Mouse (Mus musculus): ENCODE measurements around the gene Hspa1l. TPM values are rescaled to one million over a fixed set of nuclear protein-coding genes. Genes with fewer than 3 reads are reported as not detected.
A peak's percentile ranks its signal among the peaks of the same experiment; 100 is the strongest.
"Not testable (repeated sequence)": the region's sequence is repeated elsewhere in the genome, so short reads cannot be mapped to it uniquely, and the experiment has no call there.

Gene Hspa1l
- polyA plus RNA-seq, 2 experiments from 2014 or later, result 0.17 to 1.3 TPM

- ATAC-seq, result peak; percentile 21
Observed at GRCm38 (mm10) chr17:34951636-34952377, 20.7 kb upstream of the Hspa1l start.

- peak; percentile 70 for ATAC-seq
Observed at GRCm38 (mm10) chr17:34952378-34953040, 20.0 kb upstream of the Hspa1l start.

DNA sequence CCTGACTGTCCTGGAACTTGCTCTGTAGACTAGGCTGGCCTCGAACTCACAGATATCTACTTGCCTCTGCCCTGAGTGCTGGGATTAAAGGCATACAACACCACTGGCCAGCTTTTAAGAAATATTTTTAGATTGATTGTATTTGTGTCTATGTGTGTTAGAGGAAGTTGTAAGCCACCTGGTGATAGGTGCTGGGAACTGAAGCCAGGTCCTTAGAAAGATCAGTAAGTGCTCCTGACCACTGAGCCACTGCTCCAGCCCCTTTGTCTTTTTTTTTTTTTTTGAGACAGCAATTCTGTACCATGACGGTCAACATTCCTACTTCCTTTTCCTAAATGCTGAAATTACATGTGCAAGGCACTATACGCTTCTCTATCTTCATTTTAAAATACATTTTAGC, 19.2 kb upstream of the Hspa1l start:
- no peak for ATAC-seq

- no peak for ATAC-seq
Observed at GRCm38 (mm10) chr17:34953904-34954303, 18.6 kb upstream of the Hspa1l start.

DNA sequence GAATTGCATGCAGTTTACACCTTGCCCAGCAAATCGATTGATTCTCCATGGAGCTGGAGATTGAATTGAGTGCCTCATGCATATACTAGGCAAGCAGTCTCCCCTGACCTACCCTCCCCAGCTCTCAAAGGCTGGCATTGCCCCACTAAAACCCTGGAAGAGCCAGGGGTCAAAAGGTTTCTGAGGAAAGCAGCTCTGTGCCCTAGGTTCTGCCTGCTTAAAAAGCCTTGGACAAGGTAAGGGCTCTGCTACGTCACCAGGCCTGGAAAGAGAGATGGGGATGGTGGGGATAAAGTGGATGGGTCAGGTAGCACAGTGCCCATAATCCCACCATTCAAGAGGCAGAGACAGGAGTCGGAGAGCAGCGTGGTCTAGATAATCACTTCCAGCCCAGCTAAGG, 17.7 kb upstream of the Hspa1l start:
- no peak for ATAC-seq

DNA sequence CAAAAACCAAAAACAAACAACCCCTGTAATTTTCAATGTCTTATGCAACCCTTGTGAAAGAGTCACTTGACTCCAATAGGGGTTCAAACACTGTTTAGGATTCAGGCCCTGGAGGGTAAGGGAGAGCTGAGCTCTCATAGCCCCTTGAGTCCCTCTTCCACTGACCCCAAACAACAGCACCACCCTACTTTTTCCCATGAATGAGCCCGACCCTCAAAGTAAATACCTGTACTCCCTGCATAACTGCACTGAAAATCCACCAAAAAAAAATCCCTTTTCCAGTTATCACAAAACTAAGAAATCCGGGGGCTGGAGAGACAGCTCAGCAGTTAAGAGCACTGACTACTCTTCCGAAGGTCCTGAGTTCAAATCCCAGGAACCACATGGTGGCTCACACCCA, 16.6 kb upstream of the Hspa1l start:
- ATAC-seq, result no peak

DNA sequence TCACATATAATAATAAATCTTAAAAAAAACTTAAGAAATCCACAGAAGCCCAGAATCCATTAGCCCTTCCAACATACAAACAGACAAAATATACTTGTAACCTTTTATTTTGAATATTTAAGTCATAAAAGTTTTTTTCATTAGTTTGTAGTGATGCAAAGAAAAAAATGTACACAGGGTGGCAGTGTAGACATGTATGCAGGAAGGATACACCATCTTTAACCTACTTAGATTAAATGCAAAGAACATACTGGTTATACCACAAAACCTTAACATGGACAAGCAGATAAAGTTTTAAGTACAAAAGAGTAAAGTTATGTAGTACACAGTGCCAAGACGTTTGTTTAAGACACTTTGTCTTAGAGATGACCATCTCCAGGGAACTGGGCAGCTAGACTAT, 16.2 kb upstream of the Hspa1l start:
- ATAC-seq, result no peak

- not testable (repeated sequence) for ATAC-seq
Observed at GRCm38 (mm10) chr17:34957291-34957690, 15.2 kb upstream of the Hspa1l start.

GRCm38 (mm10) chr17:34957966-34958365, 14.5 kb upstream of the Hspa1l start:
- not testable (repeated sequence) for ATAC-seq

- ATAC-seq, result peak; percentile 12
Observed at GRCm38 (mm10) chr17:34958734-34959129, 13.8 kb upstream of the Hspa1l start.

- ATAC-seq, result peak; percentile 90
Observed at GRCm38 (mm10) chr17:34959130-34959778, 13.2 kb upstream of the Hspa1l start, which contains the start of gene Hspa1b. Gene Hspa1b, minus strand, starts transcription at chr17:34959238.

- peak; percentile 21 for ATAC-seq
Observed at GRCm38 (mm10) chr17:34959881-34960515, 12.5 kb upstream of the Hspa1l start.

DNA sequence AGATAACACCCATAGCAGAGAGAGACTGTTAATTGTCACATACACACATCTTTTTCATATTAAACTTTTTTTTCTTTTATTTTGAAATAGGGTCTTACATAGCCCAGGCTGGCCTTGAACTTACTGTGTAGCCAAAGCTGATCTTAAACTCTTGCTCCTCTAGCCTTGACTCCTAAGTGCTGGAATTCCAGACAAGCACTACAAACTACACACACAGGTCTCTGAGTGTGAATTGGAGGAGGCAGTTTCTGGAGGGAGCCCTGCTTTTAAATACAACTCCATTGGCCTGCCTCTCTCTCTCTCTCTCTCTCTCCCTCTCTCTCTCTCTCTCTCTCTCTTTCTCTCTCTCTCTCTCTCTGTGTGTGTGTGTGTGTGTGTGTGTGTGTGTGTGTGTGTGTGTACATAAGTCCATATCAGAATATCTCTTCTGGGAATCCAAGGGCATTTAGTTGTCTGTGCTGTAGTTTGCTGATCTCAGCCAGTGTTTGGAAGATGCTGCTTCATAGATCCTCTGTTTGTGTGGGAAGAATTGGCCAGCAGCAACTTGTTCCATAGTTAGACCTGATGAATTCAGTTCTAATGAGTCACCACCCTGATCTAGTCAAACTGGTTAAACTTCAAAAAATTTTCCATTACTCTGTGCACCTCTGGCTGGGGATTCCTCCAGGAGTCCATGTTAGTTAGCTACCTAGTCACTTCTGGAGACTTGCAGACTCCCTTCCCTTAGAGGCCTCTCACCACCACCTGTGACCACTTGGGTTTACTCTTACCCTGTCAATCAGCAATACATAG, 11.6 kb upstream of the Hspa1l start:
- ATAC-seq, result no peak

GRCm38 (mm10) chr17:34962125-34962524, 10.4 kb upstream of the Hspa1l start:
- ATAC-seq, result no peak

GRCm38 (mm10) chr17:34962841-34963240, 9.7 kb upstream of the Hspa1l start:
- no peak for ATAC-seq

DNA sequence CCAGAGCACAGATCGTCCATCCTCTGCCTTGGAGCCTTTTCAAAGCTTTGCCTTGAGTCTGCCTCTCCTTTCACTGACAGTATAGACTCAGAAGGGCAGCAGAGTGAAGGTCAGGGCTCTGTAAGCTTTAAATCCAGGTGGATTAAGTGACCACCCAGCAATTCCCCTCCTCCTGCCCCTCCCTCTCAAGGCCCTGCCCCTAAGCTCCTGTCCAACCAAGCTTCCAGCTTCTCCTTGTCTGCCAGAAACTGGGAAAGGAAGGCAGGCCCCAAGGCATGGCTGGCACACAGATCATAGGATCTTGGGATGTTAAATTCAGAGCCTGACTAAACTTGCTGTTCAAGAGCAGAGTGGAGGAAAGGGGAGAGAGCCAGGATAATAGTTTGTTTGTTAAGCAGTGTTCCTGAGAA, 7.9 kb upstream of the Hspa1l start:
- no peak for ATAC-seq

- no peak for ATAC-seq
Observed at GRCm38 (mm10) chr17:34965627-34966026, 6.9 kb upstream of the Hspa1l start.

DNA sequence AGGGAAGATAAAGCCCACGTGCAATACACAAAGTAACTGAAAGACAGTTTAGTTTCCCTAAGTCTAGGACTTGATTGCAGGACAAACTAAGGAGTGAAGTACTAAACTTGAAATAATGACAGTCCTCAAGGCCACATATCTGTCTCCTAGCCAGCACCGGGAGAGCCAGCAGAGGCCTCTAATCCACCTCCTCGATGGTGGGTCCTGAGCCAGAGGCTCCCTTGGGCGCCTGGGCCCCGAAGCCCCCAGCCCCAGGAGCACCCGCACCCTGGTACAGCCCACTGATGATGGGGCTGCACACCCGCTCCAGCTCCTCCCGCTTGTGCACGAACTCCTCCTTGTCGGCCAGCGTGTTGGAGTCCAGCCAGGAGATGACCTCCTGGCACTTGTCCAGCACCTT, 2.7 kb upstream of the Hspa1l start, which contains the start of gene Gm20481:
Gene Gm20481 (plus strand): TSS at position 91 of the 400 bp plus-strand sequence.
- ATAC-seq, result not testable (repeated sequence)

GRCm38 (mm10) chr17:34970850-34971249, 1.7 kb upstream of the Hspa1l start:
- not testable (repeated sequence) for ATAC-seq

GRCm38 (mm10) chr17:34971694-34972068, 822 bp upstream of the Hspa1l start:
- ATAC-seq, result peak; percentile 35

DNA sequence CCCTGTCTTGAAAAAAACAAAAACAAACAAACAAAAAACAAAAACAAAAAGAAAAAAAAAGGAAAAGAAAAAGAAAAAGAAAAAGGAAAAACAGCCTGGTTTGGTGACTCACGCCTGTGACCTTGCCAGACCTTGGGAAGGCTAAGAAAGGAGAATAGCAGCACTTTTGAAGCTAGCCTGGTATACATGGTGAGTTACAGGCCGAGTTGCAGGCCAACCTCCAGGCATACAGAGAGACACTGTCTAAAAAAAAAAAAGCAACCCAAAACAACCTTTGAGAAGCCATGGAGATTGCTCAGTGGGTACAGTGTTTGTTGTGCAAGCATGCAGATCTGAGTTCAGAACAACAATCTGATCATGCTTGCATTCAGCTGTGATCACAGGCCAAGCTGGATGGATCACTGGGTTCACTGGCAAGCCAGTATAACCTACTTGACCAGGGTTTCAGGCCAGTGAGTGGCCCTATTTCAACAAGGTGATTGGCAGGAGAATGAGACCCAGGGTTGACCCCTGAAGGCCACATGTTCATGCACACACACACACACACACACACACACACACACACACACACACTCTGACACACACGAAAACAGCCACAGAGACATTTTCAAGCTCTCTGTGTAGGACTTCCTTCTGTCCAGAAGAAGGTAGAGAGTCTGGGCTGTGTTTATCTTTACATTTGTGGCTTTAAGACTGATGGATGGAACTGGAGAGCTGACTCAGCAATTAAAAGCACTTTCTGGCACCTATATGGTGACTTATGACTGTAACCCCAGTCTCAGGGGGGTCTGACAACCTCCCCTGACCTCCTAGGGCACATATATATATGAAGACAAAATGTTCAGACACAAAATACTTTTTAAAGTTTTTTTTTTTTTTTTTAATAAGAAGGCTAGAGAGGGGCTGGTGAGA, 3.3 kb downstream of the Hspa1l start:
- ATAC-seq, result no peak
